Mouse (Mus musculus) neural tube, embryonic 11.5 days (tissue): ENCODE results near the gene Gm4513. TPM values are rescaled to one million over a fixed set of nuclear protein-coding genes. Genes with fewer than 3 reads are reported as not detected.
"Not testable (repeated sequence)": the region's sequence is repeated elsewhere in the genome, so short reads cannot be mapped to it uniquely, and the experiment has no call there.

Experiments
- ATAC-seq: fragments of 200-750 bp; cut with Nextera tagmentation; 2 replicates; pipeline ENCODE4 v1.8.0; 2017; ENCODE audit warnings: moderate number of reproducible peaks, mild to moderate bottlenecking, moderate TSS enrichment, moderate library complexity; ENCODE audit not compliant: insufficient read depth, low FRiP score, low TSS enrichment
- DNase-seq: peaks from one replicate; pipeline ENCODE4 v3.0.0-alpha.2; 2015; ENCODE audit warnings: low spot score
- H3K27ac ChIP-seq: fragments of 300-500 bp; sonication (generic); 2 replicates; pipeline ENCODE4 v1.5.1; 2014; ENCODE audit warnings: low read depth, mild to moderate bottlenecking, low read length
- H3K27me3 ChIP-seq: fragments of 300-500 bp; sonication (generic); 2 replicates; pipeline ENCODE4 v1.6.1; 2014; ENCODE audit warnings: mild to moderate bottlenecking, low read length, mixed read lengths; ENCODE audit not compliant: control insufficient read depth, insufficient read depth
- H3K36me3 ChIP-seq: fragments of 300-500 bp; sonication (generic); 2 replicates; pipeline ENCODE4 v1.6.1; 2014; ENCODE audit warnings: mild to moderate bottlenecking, low read length, moderate library complexity, mixed read lengths; ENCODE audit not compliant: control insufficient read depth, insufficient read depth
- H3K4me1 ChIP-seq: fragments of 300-500 bp; sonication (generic); 2 replicates; pipeline ENCODE4 v1.6.1; 2014; ENCODE audit warnings: low read length, mixed read lengths; ENCODE audit not compliant: control insufficient read depth, insufficient read depth
- H3K4me2 ChIP-seq: fragments of 300-500 bp; sonication (generic); 2 replicates; pipeline ENCODE4 v1.6.1; 2014; ENCODE audit warnings: low read depth, mild to moderate bottlenecking, moderate library complexity
- H3K4me3 ChIP-seq: fragments of 300-500 bp; sonication (generic); 2 replicates; pipeline ENCODE4 v1.5.1; 2014; ENCODE audit warnings: low read depth, low read length
- H3K9ac ChIP-seq: fragments of 300-500 bp; sonication (generic); 2 replicates; pipeline ENCODE4 v1.6.1; 2014; ENCODE audit warnings: mild to moderate bottlenecking, low read length
- H3K9me3 ChIP-seq: fragments of 300-500 bp; sonication (generic); 2 replicates; pipeline ENCODE4 v1.6.1; 2016; ENCODE audit warnings: low read length; ENCODE audit not compliant: control insufficient read depth
- WGBS: fragments of 180-500 bp; shearing (Covaris S2); extraction: QIAGEN DNeasy Blood & Tissue Kit; methylation state at CpG from one replicate; pipeline ENCODE4 v1.1.7; 2014; 5-methylcytosine and 5-hydroxymethylcytosine counted together
- polyA plus RNA-seq: library from polyadenylated mRNA; unstranded; fragments of >200 nt; fragmentation: Nextera tagmentation; extraction: Ambion mirVana; gene quantifications from 2 replicates; pipeline ENCODE4 v1.2.1, GENCODE M21; 2014

The Gm4513 gene
- not detected in 2 replicates for polyA plus RNA-seq

DNA sequence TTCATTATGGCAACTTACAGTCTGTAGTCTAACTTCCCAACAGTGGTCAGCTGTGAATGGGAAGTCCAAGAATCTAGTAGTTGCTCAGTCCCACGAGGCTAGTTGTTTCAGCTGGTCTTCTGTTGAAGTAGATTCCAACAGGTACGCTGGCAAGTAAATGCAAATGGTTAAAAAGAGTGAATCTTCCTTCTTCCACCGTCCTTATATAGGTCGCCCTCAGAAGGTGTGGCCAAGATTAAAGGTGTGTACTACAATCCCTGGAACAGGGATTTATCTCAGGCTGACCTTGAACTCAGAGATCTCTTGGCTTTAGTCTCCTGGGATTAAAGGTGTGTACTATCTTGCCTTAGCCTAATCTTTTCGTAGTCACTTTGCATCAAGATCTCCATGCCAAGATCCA lies at the start of gene Gm4513:
Gm4513 (minus strand) TSS at position 101 of the 400 bp plus-strand sequence.
- not testable (repeated sequence) for DNase-seq, H3K9me3 ChIP-seq, ATAC-seq, H3K4me1 ChIP-seq, H3K9ac ChIP-seq, H3K4me3 ChIP-seq, H3K4me2 ChIP-seq, H3K27me3 ChIP-seq, H3K36me3 ChIP-seq, H3K27ac ChIP-seq
- 82% methylated on average over 3 of the region's 5 CpGs for WGBS

DNA sequence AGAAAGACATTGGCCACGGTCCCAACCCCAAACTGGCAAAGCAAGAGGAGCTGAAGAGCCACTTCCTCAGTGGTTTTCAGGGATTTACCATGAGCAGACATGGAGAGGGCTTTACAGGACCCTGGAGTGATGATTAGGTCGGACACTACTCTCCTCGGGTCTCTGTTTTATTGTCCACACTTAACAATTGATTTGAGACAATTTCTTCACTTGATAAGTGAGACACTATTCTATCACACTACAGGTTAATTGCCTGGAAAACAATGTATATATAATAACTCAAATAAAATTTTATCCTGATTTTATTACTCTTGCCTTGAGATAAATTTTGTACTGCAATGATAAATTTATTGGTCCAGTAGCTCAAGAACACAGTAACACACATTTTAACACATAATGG lies 22.7 kb downstream of the Gm4513 start, which contains the start of gene Gm4141:
Gm4141 (minus strand) TSS at position 101 of the 400 bp plus-strand sequence.
- ATAC-seq, DNase-seq, H3K27me3 ChIP-seq, H3K27ac ChIP-seq, H3K9me3 ChIP-seq, H3K9ac ChIP-seq, H3K4me2 ChIP-seq, H3K4me3 ChIP-seq, H3K4me1 ChIP-seq, H3K36me3 ChIP-seq: not testable (repeated sequence)
- WGBS, result no CpG with 5 or more reads among the region's 3 CpGs

DNA sequence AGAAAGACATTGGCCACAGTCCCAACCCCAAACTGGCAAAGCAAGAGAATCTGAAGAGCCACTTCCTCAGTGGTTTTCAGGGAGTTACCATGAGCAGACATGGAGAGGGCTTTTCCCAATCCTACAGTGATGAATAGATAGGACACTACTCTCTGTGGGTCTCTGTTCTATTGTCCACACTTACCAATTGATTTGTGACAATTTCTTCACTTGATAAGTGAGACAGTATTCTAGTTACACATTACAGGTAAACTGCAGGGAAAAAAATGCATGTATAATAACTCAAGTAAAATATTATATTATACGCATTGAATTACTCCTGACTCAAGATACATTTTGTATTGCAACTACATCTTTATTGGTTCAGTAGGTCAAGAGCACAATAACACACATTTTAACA lies 53.2 kb downstream of the Gm4513 start, which contains the start of gene Gm5726:
Gm5726 (minus strand) TSS at position 101 of the 400 bp plus-strand sequence.
- H3K9ac ChIP-seq, H3K36me3 ChIP-seq, H3K9me3 ChIP-seq, H3K4me3 ChIP-seq, ATAC-seq, H3K27me3 ChIP-seq, DNase-seq, H3K27ac ChIP-seq, H3K4me2 ChIP-seq, H3K4me1 ChIP-seq: not testable (repeated sequence)
- WGBS, result no CpG with 5 or more reads among the region's 1 CpGs

Other genes with a start within 250 kb of the Gm4513 start
- not detected in 2 replicates for gene Gm5728, start 223.6 kb downstream of the Gm4513 start, polyA plus RNA-seq
- not detected in 2 replicates for gene Vmn1r100, start 181.1 kb downstream of the Gm4513 start, polyA plus RNA-seq
- gene Vmn1r101, start 156.4 kb downstream of the Gm4513 start, polyA plus RNA-seq, result not detected in 2 replicates
- not detected in 2 replicates for gene Gm10670, start 124.1 kb downstream of the Gm4513 start, polyA plus RNA-seq
- not detected in 2 replicates for gene Vmn1r103, start 88.5 kb downstream of the Gm4513 start, polyA plus RNA-seq
- gene Vmn1r104, start 65.2 kb downstream of the Gm4513 start, polyA plus RNA-seq, result not detected in 2 replicates
- gene Gm5726, start 53.3 kb downstream of the Gm4513 start, polyA plus RNA-seq, result not detected in 2 replicates
- not detected in 2 replicates for gene Gm4141, start 22.8 kb downstream of the Gm4513 start, polyA plus RNA-seq
- gene Vmn1r107, start 69.9 kb upstream of the Gm4513 start, polyA plus RNA-seq, result not detected in 2 replicates
- not detected in 2 replicates for gene Vmn1r111, start 104.2 kb upstream of the Gm4513 start, polyA plus RNA-seq
- not detected in 2 replicates for gene Gm10668, start 131.6 kb upstream of the Gm4513 start, polyA plus RNA-seq
- gene Vmn1r112, start 172.2 kb upstream of the Gm4513 start, polyA plus RNA-seq, result not detected in 2 replicates
- not detected in 2 replicates for gene Vmn1r113, start 188.3 kb upstream of the Gm4513 start, polyA plus RNA-seq
- not detected in 2 replicates for gene Vmn1r114, start 213.2 kb upstream of the Gm4513 start, polyA plus RNA-seq
- not detected in 2 replicates for gene Vmn1r115, start 246.0 kb upstream of the Gm4513 start, polyA plus RNA-seq